Mouse (Mus musculus) cerebellum, adult 2 months (tissue): ENCODE measurements around the gene 4932438A13Rik.

Source experiments
- CTCF ChIP-seq: fragments of 200-500 bp; IDR thresholded peaks from 2 replicates; pipeline ENCODE4 v1.5.1; 2011; ENCODE audit warnings: low read depth, mild to moderate bottlenecking, control low read depth, low read length, moderate library complexity, borderline replicate concordance; ENCODE audit not compliant: insufficient read depth
- POLR2A ChIP-seq: fragments of 200-500 bp; IDR thresholded peaks from 2 replicates; pipeline ENCODE4 v1.6.1; 2011; ENCODE audit warnings: low read length, control low read depth, borderline replicate concordance; ENCODE audit not compliant: insufficient read depth

DNA sequence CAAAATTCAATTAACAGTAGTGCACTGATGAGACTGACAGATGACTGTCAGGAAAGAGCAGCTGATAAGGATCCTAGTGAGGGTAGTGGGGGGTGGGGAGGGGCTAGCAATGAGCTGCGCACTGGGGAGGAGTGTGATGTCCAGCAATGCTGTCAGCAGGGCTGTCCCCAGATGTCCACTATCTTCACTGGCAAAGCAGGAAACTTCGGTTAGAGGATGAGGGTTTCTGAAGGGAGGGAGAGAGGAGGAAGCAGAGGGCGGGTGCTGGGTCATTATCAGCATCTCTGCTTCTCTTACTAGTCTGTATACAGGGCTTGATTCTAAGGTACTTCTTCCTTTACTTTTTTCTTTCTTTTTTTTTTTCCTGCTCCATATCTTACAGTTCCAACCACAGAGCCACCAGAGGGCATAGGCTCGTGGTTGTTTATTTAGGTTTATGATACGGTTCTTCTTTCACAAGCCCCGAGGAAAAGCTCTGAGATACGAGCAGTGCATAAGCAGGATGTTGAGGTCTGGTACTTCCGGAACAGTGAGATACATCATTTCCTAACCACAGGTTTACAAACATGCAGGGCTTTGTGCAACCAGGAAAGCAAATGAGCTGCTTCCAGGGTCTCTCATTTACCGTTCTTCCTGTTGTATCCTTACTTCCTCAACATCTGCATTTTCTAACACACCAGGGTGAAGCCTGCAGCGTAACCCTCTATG, 9.0 kb upstream of the 4932438A13Rik start:
- TF ChIP-seq POLR2A = no peak
- no peak for TF ChIP-seq CTCF
